Mouse (Mus musculus) liver (tissue): ENCODE results near the gene Pnldc1.

Experiments used
- DNase-seq: peaks from one replicate; pipeline ENCODE4 v3.0.0-alpha.2; 2020; ENCODE audit warnings: mixed read lengths

The Pnldc1 gene

DNA sequence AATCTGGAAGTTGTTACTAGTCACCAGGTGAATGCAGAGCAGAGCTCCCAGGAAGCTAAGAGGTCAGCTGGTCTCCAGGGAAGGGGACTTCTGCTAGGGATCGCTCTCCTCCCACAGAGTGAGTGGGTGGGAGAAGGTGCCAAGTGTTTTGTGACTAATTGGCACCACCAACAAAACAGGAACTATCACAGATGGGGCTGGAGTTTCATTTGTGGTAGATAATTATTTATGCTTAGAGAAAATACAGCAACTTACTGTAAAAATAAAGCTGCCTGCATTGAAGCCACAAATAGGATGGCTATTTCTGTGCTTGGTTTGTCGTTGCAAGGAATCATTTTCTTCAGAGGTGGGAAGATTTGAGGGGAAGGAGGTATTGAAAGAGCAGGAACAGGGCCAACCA is 56.2 kb downstream of the Pnldc1 start:
- DNase-seq, result no peak

DNA sequence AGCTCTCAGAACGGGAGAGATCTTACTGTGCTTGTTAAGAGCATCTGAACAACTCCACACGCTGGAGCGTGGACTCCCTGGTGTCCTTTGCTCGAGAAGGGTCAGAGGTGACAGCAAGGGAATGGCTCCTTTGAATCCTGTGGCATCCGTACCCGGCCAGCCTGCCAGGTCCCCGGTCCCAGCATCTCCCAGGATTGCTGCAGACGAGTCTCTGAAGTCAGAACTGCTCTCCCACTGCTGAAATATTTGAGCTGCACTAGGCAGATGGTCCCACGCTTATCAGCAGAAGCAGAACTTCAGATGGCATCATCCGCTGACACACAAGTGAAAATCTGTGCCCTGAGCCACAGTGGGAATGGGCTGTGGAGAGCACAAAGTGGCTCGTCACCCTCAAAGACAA is 58.3 kb downstream of the Pnldc1 start:
- DNase-seq, result no peak

DNA sequence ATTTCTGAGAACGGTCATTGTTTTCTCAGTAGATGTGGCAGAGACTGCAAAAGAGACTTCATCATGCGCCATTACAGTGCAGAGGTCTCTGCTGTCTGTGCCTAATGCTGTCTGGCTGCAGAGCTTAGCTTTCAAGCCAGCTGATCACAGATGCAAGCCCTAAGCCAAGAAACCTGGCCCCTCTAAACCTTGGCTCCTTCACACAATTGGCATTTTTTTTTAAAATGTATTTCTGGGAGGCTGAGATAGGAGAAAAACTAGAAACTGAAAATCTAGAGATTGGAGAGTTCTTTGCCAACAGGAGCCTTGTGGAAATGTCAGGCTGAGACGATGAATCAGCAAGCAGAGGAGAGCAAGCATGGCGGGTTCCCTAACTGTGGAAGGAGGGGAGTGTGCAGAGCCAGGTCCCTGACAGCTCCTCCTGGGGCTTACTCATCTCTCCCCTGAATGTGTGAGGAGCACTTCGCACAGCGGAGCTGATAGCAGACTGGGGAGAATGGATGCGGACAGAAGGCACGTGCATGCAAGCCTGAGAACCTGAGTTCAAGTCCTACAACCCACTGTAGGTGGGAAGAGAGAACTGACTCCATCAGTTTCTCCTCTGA is 60.1 kb downstream of the Pnldc1 start:
- no peak for DNase-seq

DNA sequence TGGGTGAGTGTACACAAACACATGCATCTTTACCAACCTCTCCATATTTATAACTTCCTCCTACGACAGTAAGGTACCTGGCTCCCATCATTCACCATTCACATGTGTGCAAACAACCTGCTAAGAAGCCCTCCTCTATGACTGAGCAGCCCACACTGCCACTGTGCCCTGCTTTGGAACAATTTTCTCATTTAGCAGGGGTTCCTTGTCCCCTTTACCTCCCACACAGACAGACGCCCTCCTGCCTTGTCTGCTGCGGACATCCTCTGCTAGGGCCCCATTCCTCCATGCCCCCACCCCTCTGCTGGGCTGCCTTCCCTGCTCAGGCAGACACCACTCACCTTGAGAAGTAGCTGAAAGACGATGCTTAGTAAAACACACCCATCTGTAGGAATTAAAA is 62.3 kb downstream of the Pnldc1 start:
- no peak for DNase-seq

DNA sequence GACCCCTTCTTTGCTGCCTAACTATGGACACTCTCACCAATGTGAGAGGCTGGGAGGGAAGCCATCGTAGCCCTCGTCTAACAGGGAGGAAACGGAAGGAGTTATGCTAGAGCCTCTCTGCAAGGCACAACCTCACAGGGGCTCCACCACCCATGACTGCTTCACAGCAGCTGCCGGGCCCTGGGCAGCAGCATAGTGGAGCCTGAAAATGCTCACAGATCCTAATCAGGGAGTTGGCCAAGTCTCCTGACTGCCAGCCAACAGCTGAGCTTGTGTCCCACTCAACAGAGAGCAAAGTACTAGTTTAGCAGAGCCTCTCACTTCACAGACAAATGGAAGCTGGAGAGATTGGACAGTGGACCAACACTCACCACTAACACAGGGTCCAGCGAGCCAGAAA is 63.6 kb downstream of the Pnldc1 start:
- DNase-seq, result no peak

DNA sequence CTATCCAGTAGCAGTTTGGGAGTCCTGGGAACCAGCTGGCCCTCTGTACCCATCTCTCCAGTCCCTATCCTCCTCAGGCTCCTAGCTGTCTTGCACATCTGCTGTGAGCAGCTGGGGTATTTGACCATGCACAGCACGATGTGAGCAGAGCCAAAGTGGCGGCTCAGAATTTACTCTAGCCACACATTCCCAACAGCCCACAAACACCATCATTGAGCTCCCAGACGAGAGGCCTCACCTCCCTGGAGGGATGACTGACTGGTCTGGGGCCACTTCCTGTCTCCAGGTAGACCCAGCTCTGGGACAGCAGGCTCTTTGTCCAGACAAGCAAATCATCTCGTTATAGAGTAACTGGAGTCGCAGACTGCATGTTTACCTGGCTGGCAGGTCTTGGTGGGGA is 64.2 kb downstream of the Pnldc1 start:
- DNase-seq, result no peak

DNA sequence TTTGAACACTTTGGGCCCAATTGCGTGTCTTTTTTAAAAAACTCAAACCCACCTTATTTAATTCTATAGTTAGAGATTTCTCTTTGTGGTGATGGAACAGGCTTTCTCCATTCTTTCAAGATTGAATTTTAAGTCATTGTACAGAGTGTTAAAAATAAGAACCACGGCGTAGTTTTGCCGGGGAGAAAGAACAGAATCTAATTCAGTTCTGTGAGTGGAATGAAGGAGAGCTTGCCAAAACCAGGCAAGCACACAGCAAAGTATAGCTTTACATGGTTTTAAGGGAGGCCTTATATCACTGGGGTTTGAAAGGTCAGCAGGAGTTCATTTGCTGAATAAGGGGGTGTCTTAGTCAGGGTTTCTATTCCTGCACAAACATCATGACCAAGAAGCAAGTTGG is 65.5 kb downstream of the Pnldc1 start:
- no peak for DNase-seq

DNA sequence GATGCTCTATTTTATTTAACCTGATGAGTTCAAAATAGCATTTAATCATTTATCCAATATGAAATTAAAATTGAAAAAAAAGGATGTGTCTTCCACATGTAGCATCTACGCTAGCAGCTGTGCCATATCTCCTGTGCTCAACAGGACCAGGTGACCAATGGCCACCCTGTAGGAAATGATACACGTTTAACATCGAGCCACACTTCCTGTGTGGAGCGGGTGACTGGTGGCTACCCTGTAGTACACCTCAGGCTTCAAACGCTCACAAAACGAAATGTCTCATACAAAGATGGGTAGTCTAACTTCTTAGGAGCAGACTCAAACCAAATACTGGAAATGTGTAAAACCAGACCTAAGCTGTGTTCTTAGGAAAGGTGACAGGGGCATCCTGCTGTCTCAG is 66.2 kb downstream of the Pnldc1 start:
- no peak for DNase-seq

DNA sequence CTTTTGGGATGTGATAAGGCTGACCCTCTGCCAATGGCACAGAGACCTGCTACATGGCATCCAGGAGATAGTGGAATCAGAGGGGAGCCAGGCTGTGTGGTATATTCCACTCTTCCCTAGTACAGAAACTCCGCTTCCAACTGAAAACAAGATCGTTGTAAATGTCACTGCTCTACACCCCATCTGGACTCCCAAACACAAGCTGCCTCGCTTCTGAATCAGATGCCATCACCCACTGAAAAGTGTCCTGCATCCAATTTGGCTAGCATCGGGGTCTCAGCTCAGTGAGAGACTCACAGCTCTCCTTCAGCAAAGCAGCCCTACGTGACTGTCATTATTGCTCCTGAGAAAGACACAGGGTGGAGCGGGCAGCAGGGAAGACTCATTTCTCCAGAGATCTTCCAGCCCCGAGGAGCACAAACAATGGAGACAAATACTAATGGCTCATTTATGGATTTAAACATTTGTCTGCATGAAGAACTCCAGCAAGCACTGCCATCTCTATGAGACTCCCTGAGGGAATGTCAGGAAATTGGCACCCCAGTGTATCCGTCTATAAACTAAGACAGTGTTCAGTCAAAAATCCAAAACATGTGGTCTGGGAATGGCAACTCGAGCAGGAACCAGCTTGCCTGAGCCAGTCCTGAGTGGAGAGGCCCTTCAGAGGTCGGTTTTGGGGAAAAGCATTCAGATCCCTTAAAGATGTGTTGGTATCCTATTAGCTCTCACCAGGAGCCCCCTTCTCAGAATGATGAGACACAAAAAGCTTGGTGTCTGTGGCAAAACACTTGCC is 70.4 kb downstream of the Pnldc1 start:
- no peak for DNase-seq
